Mouse (Mus musculus) urinary bladder, postnatal 25 days (tissue): ENCODE measurements at regions not wholly inside any gene's neighbourhood (a gene's known extent, or its start where the extent isn't known, plus 50 kb on each side); places are given as distances from the start of the nearest gene placed in this dataset.
"Not testable (repeated sequence)": the region's sequence is repeated elsewhere in the genome, so short reads cannot be mapped to it uniquely, and the experiment has no call there.

Experiments
- DNase-seq: peaks from one replicate; pipeline ENCODE4 v3.0.0; 2022; ENCODE audit warnings: low spot score

DNA sequence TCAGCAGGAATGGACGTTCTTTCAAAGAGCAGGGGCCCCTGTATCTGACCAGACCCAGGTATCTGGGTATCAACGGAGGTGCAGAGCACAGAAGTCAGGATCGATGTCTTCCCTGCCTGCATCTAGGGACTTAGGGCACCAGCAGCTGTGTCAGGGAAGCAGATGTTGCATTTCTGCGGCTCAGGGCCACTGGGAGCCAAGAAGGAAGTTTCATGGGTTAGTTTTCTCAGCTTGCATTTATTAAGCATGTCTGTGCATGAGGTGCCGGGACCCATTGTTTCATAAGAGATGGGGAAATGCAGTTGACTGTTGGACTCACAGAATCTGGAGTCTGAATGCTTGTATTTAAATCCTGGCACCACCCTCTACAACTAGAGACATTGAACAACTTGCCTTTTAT, 71.3 kb upstream of the Spon1 start:
- no peak for DNase-seq

DNA sequence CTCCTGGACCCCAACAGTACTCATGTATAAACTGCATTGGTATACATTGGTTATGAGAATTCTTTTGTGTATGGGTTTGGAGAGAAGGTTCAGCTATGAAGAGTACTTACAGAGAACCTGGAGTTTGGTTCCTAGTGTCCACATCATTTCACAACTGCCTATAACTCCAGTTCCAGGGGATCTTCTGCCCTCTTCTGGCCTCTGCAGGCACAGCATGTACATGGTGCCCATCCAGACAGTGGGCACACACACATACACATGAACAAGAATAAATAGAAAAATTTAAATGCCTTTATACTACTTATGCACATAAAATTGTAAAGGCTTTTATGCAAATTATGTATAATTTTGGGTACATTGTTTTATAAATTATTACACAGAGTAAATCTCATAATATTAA, 59.9 kb upstream of the Spon1 start:
- DNase-seq, result no peak

- no peak for DNase-seq
Measured at GRCm38 (mm10) chr7:113707596-113707995, 58.2 kb upstream of the Spon1 start.

- no peak for DNase-seq
Measured at GRCm38 (mm10) chr7:113710541-113711270, 55.1 kb upstream of the Spon1 start.

DNA sequence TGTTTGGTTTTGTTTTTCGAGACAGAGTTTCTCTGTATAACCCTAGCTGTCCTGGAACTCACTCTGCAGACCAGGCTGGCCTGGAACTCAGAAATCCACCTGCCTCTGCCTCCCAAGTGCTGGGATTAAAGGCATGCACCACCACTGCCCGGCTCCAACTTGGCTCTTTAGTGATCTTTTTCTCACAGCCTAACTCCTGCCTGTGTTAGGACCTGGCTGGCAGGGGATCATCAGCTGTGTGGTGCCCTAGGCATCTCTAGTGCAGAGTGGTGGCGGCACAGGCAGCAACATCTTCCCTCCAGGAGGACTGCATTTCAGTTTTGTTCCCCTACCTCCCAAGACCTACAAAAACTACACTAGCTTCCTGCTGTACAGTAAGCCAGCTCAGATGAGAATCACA, 54.4 kb upstream of the Spon1 start:
- DNase-seq, result not testable (repeated sequence)
